Mouse (Mus musculus) heart, embryonic 16.5 days (tissue): ENCODE measurements at regions not wholly inside any gene's neighbourhood (a gene's known extent, or its start where the extent isn't known, plus 50 kb on each side); places are given as distances from the start of the nearest gene placed in this dataset.
"Not testable (repeated sequence)": the region's sequence is repeated elsewhere in the genome, so short reads cannot be mapped to it uniquely, and the experiment has no call there.

ENCODE experiments used
- ATAC-seq: fragments of 200-750 bp; cut with Nextera tagmentation; replicated peaks from 2 replicates; pipeline ENCODE4 v1.8.0; 2017; ENCODE audit warnings: moderate number of reproducible peaks; ENCODE audit not compliant: insufficient read depth, low FRiP score; ENCODE audit errors: extremely low read depth
- H3K27ac ChIP-seq: fragments of 300-500 bp; sonication (generic); 2 replicates; pipeline ENCODE4 v1.5.1; 2014; ENCODE audit warnings: mild to moderate bottlenecking, low read length, control low read depth, moderate library complexity
- H3K27me3 ChIP-seq: fragments of 300-500 bp; sonication (generic); 2 replicates; pipeline ENCODE4 v1.6.1; 2014; ENCODE audit warnings: low read length, mixed read lengths; ENCODE audit not compliant: control insufficient read depth, insufficient read depth
- H3K36me3 ChIP-seq: fragments of 300-500 bp; sonication (generic); 2 replicates; pipeline ENCODE4 v1.6.1; 2014; ENCODE audit not compliant: control insufficient read depth, insufficient read depth
- H3K4me1 ChIP-seq: fragments of 300-500 bp; sonication (generic); 2 replicates; pipeline ENCODE4 v1.6.1; 2014; ENCODE audit warnings: low read length, mixed read lengths; ENCODE audit not compliant: control insufficient read depth, insufficient read depth
- H3K4me2 ChIP-seq: fragments of 300-500 bp; sonication (generic); 2 replicates; pipeline ENCODE4 v1.6.1; 2014; ENCODE audit warnings: low read depth, mild to moderate bottlenecking, control low read depth, low read length
- H3K4me3 ChIP-seq: fragments of 300-500 bp; sonication (generic); 2 replicates; pipeline ENCODE4 v1.5.1; 2014; ENCODE audit warnings: mild to moderate bottlenecking, control low read depth, low read length
- H3K9ac ChIP-seq: fragments of 300-500 bp; sonication (generic); 2 replicates; pipeline ENCODE4 v1.6.1; 2014; ENCODE audit warnings: low read length, control low read depth
- H3K9me3 ChIP-seq: fragments of 300-500 bp; sonication (generic); replicated peaks from 2 replicates; pipeline ENCODE4 v1.6.1; 2016; ENCODE audit warnings: low read length; ENCODE audit not compliant: control insufficient read depth
- WGBS: fragments of 180-500 bp; shearing (Covaris S2); extraction: QIAGEN DNeasy Blood & Tissue Kit; methylation state at CpG from one replicate; pipeline ENCODE4 v1.1.7; 2014; 5-methylcytosine and 5-hydroxymethylcytosine counted together

- no peak overlapping the region for H3K4me2 ChIP-seq
- ATAC-seq: no peak
- no peak overlapping the region for H3K9ac ChIP-seq
- no peaks in the 10 kb centered on the region for H3K27me3 ChIP-seq
- H3K4me1 ChIP-seq: peaks cover 12% of the 10 kb centered on the region
- H3K9me3 ChIP-seq: no peaks in the 10 kb centered on the region
- H3K36me3 ChIP-seq: no peaks in the 10 kb centered on the region
- no peak overlapping the region for H3K27ac ChIP-seq
- WGBS: 64% methylated on average over 3 of the region's 3 CpGs
- no peak overlapping the region for H3K4me3 ChIP-seq
Measured at GRCm38 (mm10) chr17:79977154-79977571, 81.2 kb upstream of the Atl2 start.

- peak overlapping the region; percentile 16 for H3K4me3 ChIP-seq
- no peaks in the 10 kb centered on the region for H3K27me3 ChIP-seq
- H3K27ac ChIP-seq: no peak overlapping the region
- ATAC-seq: no peak; the same call in 1 of the 2 replicates
- peaks cover 12% of the 10 kb centered on the region for H3K4me1 ChIP-seq
- 79% methylated on average over 5 of the region's 5 CpGs for WGBS
- H3K36me3 ChIP-seq: no peaks in the 10 kb centered on the region
- no peak overlapping the region for H3K9ac ChIP-seq
- H3K4me2 ChIP-seq: peak overlapping the region; percentile 58
- no peaks in the 10 kb centered on the region for H3K9me3 ChIP-seq
Measured at GRCm38 (mm10) chr17:79976518-79977100, 80.7 kb upstream of the Atl2 start.

DNA sequence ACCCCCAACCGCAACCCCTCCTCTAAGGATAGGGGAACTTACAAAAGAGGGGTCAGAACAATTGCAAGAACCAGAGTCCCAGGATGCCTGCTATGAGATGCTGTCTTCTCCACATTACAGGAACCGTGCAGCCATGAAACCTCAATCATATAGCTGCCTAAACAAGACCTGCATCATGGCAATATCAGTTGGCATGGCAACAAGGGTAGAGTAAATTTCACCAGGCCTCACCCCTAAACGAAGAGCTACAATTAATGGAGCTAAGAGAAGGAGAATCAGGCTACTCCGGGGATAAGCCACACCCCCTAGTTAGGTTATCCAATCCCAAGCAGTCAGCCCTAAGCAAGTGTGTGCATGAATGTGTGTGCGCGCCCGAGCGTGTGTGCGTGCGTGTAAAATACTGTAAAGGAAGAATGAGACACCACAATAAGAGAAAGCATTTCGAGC is 80.1 kb upstream of the Atl2 start:
- H3K4me3 ChIP-seq: peak overlapping the region; percentile 16
- H3K27me3 ChIP-seq: no peaks in the 10 kb centered on the region
- no peak overlapping the region for H3K27ac ChIP-seq
- H3K36me3 ChIP-seq: no peaks in the 10 kb centered on the region
- H3K9me3 ChIP-seq: no peaks in the 10 kb centered on the region
- H3K9ac ChIP-seq: no peak overlapping the region
- WGBS: 22% methylated on average over 11 of the region's 11 CpGs
- ATAC-seq: peak; percentile 76; the same call in 1 of the 2 replicates
- H3K4me1 ChIP-seq: peaks cover 12% of the 10 kb centered on the region
- H3K4me2 ChIP-seq: peak overlapping the region; percentile 58

GRCm38 (mm10) chr17:79975150-79975757 is 79.3 kb upstream of the Atl2 start:
- not testable (repeated sequence) for H3K9me3 ChIP-seq, H3K9ac ChIP-seq, H3K36me3 ChIP-seq, H3K27me3 ChIP-seq, H3K27ac ChIP-seq, ATAC-seq
- 17% methylated on average over 16 of the region's 16 CpGs for WGBS
- peaks cover 13% of the 10 kb centered on the region for H3K4me1 ChIP-seq
- H3K4me2 ChIP-seq: peak overlapping the region; percentile 58
- peak overlapping the region; percentile 16 for H3K4me3 ChIP-seq

DNA sequence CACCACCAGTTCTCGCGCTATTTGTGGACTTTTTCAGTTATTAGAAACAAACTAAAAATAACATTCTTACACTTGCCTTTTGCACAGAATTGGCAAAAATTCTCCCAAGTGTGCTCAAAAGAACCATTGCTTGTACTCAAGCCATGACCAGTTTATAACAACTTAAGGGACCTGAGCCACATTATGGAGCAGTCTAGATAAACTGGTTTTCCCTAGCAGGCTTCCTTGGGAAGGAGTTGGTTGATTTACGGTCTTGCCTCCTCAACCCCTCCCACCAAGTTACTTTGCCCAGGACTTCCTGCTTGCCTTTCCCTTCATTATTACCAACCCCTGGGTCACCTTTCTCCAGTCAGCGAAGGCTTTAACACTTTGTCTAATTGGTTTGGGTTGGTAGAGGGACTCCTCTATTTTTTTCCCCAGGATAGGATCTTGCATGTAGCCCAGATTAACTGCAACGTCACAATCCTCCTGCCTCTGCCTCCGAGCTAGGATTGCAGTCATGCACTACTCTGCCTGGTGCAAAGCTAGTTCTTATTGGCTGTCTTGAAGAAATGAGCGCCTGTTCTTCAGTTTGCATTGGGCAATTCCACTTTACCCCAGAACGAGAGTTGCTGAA is 75.9 kb upstream of the Atl2 start:
- Histone ChIP-seq H3K4me1 (peaks cover 18% of the 10 kb centered on the region), H3K9ac (no peak overlapping the region), H3K9me3 (no peaks in the 10 kb centered on the region), H3K4me3 (no peak overlapping the region), H3K27me3 (peaks cover 2% of the 10 kb centered on the region; the same call in 1 of the 2 replicates), H3K4me2 (no peak overlapping the region), H3K36me3 (no peaks in the 10 kb centered on the region), H3K27ac (no peak overlapping the region)
- 75% methylated on average over 8 of the region's 8 CpGs for WGBS
- ATAC-seq: no peak

DNA sequence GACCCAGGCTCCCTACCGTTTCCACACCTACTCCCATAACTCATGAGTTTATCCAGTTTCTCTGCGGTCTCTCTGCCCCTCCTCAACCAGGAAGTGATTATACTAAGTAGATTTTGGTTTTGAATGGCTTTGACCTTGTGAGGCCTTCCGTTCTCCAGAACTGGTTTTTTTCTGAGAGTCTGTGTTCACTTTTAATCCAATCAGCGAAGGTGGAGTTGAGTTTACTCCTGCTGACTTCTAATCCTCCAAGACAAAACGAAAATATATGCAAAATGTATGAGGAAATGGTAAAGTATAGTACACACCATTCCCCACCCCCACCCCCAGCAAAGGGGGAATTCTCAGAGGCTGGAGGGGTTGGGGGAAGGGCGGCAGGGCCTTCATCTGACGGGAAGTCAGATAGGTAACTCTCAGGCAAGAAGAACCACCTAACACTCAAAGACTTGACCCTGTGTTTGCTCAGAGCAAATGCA is 73.6 kb upstream of the Atl2 start:
- 39% methylated on average over 7 of the region's 7 CpGs for WGBS

GRCm38 (mm10) chr17:79968819-79969218 is 72.9 kb upstream of the Atl2 start:
- Histone ChIP-seq H3K27ac (no peak overlapping the region), H3K9ac (no peak overlapping the region), H3K9me3 (no peaks in the 10 kb centered on the region), H3K4me1 (peaks cover 8% of the 10 kb centered on the region; the same call in 1 of the 2 replicates), H3K27me3 (peaks cover 3% of the 10 kb centered on the region; the same call in 1 of the 2 replicates), H3K4me3 (no peak overlapping the region), H3K4me2 (no peak overlapping the region), H3K36me3 (no peaks in the 10 kb centered on the region)
- 50% methylated on average over 9 of the region's 9 CpGs for WGBS
- peak; percentile 35; the same call in 1 of the 2 replicates for ATAC-seq

More for the DNA sequence above, 73.6 kb upstream of the Atl2 start:
- Histone ChIP-seq H3K9ac (no peak overlapping the region), H3K4me2 (no peak overlapping the region), H3K4me3 (no peak overlapping the region), H3K27me3 (peaks cover 3% of the 10 kb centered on the region; the same call in 1 of the 2 replicates), H3K9me3 (no peaks in the 10 kb centered on the region), H3K36me3 (no peaks in the 10 kb centered on the region), H3K27ac (no peak overlapping the region), H3K4me1 (peaks cover 8% of the 10 kb centered on the region; the same call in 1 of the 2 replicates)
- no peak for ATAC-seq

DNA sequence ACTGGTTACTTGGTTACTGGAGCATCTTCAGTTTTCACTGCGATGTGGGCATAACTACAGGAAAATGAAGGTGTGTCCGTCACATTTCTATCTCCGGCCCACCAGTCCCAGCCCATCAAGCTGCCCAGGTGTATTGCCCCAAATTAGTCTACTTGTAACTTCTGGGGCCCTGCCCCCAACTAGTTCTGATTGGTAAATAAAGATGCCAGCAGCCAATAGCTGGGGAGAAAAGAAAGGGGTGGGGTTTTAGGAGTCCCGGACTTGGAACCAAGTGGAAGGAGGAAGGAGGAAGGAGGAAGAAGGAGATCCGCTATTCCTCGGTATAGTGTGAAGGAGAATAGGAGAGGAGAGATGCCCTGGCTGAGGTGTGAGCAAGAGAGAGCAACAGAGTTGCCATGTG is 71.1 kb upstream of the Atl2 start:
- no peak overlapping the region for H3K4me2 ChIP-seq
- WGBS: 51% methylated on average over 6 of the region's 6 CpGs
- peaks cover 3% of the 10 kb centered on the region; the same call in 1 of the 2 replicates for H3K27me3 ChIP-seq
- H3K36me3 ChIP-seq: no peaks in the 10 kb centered on the region
- H3K27ac ChIP-seq: no peak overlapping the region
- H3K4me3 ChIP-seq: no peak overlapping the region
- peaks cover 8% of the 10 kb centered on the region; the same call in 1 of the 2 replicates for H3K4me1 ChIP-seq
- no peak overlapping the region for H3K9ac ChIP-seq
- no peak for ATAC-seq
- no peaks in the 10 kb centered on the region for H3K9me3 ChIP-seq

DNA sequence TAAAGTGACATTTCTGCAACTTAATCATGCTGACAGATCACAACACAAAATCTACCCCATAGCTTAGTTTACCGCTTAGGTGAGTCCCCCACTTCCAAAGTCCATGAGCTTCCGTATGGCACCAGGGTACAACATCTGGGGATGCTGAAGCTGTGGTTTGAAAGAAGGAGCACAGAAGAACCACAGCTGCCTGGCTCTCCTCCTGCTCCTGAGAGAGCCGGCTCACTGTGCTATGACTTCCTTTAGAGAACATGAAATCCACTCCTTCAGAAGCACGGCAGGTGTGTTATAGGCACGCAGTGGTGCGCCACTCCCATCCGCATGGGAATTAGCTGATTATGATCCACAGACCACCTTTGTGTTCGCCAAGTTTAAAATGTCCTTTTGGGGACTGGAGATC is 69.7 kb upstream of the Atl2 start:
- H3K4me3 ChIP-seq: no peak overlapping the region
- no peak overlapping the region for H3K4me2 ChIP-seq
- H3K9me3 ChIP-seq: no peaks in the 10 kb centered on the region
- no peaks in the 10 kb centered on the region for H3K36me3 ChIP-seq
- peaks cover 3% of the 10 kb centered on the region; the same call in 1 of the 2 replicates for H3K27me3 ChIP-seq
- H3K9ac ChIP-seq: no peak overlapping the region
- no peak overlapping the region for H3K27ac ChIP-seq
- ATAC-seq: no peak
- WGBS: 89% methylated on average over 8 of the region's 8 CpGs
- peaks cover 8% of the 10 kb centered on the region; the same call in 1 of the 2 replicates for H3K4me1 ChIP-seq
